Mouse (Mus musculus) lung, adult 2 months (tissue): ENCODE measurements around the gene Sh3rf3.

Source experiments
- CTCF ChIP-seq: fragments of 200-500 bp; IDR thresholded peaks from 2 replicates; pipeline ENCODE4 v1.5.1; 2011; ENCODE audit warnings: mild to moderate bottlenecking, low read length, control low read depth; ENCODE audit not compliant: insufficient read depth
- POLR2A ChIP-seq: fragments of 200-500 bp; IDR thresholded peaks from 2 replicates; pipeline ENCODE4 v1.6.1; 2011; ENCODE audit warnings: low read depth, mild to moderate bottlenecking, control low read depth, low read length, borderline replicate concordance; ENCODE audit errors: extremely low read depth

DNA sequence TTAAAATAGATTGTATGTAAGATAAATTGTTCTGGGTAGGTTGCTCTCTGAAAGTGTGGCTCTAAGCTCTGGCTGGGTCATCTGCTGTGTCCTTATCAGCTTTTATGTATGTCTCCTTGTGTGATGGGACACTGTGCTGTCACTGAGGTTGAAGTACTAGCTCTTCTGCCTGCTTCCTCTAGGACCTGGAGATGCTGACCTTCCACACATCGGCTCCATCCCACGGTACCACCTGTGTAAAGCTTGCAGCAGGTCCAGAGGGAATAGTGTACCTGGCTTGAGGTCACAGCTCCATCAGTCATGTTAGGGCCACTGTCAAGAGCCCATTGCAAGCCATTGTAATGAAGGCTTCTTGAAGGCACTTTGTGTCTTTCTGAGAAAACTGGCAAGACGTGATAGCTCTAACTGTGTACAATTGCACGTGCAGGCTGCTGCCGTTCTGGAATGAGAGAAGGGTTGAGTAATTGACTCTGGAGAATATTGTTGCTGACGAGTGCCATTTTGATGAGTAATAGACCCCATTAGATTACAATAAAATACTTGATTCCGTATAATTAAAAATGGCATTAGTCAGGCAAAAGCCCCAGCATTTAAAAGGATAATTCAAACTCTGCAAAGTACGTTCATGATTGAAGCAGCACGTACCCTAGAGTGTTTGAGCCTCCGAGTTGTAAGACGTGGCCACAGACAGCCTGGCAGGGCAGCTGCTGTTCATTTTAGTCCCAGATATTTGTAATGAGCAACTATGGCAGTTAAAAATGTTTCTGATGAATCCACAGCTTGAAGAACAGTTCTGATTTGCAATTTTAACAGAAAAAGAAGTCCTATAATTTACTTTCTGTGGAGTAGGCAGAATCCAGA lies 16.3 kb downstream of the Sh3rf3 start:
- TF ChIP-seq CTCF (no peak), POLR2A (no peak)
